Mouse (Mus musculus) kidney, postnatal 4 days (tissue): ENCODE measurements at regions not wholly inside any gene's neighbourhood (a gene's known extent, or its start where the extent isn't known, plus 50 kb on each side); places are given as distances from the start of the nearest gene placed in this dataset.
A peak's percentile ranks its signal among the peaks of the same experiment; 100 is the strongest.

Source experiments
- DNase-seq, 2 experiments: peaks; one replicate each; pipeline ENCODE4 v3.0.0; 2021; ENCODE audit warnings: mixed read lengths in 2 of 2

DNA sequence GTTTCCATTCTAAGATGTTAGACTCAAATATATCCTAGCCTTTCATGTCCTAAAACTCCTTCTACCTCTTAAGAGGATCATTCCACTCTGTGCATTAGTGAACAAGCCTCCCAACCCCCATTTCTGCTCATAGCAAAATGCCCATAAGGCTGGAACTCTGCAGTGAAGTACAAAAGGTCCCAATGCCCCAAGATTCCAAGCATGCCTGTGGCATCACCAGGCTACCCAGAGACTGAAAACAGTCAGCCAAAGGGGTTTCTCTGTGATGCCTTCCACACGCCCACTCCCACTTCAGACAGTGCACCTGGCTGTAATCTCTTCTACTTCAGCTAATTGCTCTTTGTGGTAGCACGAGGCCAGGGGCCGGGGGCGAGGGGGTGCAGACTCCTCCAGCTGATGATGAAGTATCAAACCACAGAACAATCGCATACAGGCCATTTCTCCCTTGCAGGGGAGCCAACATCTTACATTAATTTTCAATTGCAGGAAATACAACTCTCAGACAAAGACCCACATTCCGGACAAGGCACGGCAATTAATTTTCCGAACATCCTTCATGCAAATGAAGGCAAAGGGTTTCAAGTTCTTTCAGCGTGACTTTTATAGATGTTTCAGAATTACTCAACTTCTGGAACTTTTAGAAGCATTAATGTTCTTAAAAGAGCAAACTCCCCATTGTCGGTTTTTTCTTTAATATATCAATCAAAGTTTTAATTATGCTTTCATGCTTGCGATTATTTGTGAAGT lies 313.6 kb downstream of the 1500009L16Rik start:
- DNase-seq, result no peak

DNA sequence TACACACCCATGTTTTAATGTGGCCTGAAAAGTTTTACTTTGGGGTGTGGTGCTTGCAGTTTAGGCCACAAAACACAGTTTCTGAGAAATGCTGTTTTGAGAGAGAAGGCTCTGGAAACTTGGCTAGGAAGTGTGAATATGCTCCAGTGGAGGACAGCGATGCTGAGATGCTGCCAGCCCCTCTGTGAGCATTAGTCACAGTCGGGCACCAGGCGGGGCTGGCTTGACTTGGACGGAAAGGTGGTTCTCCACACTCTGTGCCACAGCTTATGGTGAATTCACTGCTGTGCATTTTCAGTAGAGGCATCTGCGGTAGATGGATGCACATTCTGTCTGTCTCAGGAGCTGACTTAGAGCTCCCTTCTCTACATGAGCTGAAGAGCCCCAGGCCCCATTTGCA lies 326.0 kb downstream of the 1500009L16Rik start:
- DNase-seq, result no peak

DNA sequence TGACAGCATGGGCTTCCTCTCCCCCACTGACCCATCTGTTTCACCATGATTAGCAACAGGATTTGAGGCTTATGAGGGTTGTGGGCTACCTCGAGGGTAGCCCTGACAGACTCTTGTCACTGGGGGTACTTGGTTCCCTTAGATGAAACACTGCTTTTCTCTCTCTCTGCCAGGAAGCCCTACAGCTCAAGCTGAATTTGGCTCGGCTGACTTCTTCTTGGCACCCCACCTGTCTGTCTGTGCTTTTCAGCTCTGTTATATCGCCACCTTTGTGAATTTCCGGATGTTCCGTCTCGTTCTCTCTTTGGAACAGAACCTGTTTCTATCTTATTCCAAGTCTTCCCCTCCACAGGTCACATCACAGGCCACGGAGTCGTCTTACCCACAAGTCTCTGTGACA lies 330.0 kb downstream of the 1500009L16Rik start:
- no peak for DNase-seq

DNA sequence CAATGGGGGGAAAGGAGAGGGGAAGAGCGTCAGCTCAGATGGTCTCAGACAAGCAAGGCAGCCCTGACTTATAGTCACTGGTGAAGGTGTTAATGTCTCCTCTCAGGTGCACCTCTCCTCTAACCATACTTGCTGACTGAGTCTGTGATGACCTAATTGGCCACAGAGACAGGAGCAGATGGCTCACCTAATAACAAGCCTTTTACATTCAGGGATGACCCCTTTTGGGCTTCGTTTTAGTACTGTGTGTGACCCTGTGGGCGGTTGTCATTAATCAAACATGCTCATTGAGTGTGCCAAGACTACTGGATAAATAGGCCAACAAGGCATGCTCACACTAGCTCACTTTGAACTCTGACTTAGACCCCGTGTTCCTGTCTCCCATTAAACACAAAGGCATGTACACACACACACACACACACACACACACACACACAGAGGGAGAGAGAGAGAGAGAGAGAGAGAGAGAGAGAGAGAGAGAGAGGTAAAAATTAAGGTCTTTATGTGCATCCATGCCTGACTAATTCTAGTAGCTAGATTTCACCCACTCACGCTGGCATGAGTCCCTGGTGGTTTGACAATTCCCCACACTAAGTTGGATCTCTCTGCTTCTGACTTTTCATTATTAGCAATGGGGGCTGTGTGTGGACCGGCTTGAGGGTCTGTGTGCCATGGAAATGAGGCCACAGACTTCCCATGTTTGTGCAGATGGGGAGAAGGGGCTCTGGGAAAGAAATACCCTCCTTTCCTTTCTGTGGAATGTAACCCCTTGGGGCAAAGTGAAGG lies 332.1 kb downstream of the 1500009L16Rik start:
- DNase-seq, result no peak

DNA sequence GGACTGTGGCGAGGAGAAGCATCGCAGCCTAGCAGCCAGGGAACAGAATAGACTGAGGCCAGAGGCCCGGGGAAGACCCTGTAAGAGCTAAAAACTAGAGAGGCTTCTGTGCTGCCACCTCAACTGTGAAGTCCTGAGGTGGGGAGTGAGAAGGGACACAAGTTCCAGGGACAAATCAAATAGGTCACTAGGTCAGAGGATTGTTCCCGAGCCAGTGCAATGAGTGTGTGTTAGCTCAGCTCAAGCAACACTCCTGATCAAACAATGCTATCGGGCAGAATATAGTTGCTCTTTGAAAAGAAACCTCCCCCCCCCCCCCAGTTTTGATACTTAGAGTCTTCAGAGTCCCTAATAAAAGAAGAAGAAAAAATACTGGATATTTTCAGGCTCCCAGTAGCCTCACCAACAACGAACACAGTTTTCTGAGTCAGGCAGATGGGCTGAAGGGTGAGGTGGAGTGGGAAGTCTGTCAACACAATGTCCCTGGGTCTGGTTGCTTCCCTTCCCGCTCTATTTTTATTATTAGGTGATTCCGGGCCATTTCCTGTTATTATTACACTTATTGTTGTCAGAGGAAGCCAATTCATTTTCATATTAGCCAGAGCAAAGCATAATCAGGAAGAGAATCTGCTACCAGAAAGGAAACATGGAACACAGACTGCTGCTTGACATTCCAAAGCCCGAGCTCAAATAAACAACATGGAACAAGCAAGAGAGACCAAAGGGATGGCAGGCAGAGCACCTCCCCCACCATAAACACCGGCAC lies 332.9 kb downstream of the 1500009L16Rik start:
- no peak for DNase-seq

DNA sequence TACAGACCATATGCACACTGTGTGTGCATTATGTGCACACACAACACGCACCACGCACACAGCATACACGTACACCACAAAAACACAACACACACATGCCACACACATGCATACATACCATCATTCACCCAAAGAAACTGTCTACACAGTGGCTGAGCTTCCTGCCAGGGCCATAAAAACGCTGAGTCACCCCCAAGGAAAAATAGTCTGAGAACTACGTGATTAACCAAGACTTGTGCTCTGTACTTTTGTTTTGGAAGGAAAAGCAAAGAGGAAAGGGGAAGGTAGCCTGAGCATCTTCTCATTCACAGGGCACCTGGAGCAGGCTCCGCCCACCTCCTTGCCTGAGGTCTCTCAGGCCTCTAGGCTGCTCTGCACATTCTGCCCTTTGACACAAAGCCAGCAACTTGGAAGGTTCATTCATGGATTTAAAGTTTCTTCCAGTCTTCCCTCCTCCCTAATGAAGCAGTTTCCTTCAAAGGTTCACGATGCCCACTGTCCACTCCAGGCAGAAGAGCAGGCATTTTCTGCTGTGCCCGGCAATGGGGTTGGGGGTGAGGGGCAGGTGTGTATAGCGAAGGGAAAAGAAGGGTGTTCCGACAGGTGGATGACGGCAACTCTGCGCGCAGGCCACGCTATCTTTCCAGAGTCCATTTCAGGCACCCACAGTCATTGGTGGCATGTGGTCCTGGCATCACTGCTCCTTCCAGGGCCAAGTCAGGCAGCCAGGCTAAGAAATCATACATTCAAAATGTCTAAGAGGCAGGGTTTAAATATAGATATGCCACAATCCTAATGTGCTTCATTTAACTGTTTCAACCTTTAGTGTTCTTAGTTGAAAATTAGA lies 333.9 kb downstream of the 1500009L16Rik start:
- DNase-seq, result no peak

DNA sequence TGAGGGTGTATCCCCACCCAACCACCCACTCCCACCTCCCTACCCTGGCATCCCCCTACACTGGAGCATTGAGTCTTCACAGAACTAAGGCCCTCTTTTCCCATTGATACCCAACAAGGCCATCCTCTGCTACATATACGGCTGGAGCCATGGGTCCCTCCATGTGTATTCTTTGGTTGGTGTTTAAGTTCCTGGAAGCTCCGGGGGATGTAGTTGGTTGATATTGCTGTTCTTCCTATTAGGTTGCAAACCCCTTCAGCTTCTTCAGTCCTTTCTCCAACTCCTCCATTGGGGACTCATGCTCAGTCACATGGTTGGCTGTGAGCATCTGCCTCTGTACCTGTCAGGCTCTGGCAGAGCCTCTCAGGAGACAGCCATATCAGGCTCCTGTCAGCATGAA lies 335.6 kb downstream of the 1500009L16Rik start:
- no peak for DNase-seq

DNA sequence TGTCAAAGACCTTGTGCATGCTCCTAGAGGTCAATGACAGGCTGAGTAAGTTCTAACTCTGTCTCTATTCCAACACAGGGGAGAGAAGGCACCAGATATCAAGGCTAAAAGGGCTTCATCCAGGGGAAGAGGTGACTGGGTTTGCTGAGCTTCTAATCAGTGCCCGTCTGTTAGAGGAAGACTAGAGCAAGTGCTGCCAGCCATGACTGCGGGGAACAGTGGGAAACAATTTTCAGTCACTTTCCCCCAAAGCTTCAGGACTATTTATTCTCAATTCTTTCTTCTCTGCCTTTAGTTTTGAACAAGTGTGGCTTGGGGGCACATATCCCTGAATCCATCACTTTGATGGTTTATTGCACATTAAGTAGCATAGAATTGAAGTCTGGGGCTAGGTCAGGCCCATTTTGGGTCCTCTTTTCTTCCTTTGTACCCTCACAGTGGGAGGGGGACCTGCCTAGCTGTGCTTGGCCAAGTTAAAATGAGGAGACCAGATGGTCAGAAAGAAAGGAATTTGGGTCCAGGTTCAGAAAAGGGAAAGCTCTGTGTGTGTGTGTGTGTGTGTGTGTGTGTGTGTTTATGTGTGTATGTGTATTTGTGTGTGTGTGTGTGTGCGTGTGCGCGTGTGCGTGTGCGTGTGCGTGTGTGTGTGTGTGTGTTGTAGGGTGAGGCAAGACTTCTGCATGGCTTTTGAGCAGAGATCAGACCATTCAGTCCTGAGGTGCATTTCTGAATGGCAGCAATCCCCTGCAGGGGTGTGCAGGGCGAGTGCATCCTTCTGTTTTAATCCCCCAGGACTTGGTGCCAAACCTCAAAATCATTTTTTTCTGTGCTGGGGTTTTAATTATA lies 337.2 kb downstream of the 1500009L16Rik start:
- no peak for DNase-seq

DNA sequence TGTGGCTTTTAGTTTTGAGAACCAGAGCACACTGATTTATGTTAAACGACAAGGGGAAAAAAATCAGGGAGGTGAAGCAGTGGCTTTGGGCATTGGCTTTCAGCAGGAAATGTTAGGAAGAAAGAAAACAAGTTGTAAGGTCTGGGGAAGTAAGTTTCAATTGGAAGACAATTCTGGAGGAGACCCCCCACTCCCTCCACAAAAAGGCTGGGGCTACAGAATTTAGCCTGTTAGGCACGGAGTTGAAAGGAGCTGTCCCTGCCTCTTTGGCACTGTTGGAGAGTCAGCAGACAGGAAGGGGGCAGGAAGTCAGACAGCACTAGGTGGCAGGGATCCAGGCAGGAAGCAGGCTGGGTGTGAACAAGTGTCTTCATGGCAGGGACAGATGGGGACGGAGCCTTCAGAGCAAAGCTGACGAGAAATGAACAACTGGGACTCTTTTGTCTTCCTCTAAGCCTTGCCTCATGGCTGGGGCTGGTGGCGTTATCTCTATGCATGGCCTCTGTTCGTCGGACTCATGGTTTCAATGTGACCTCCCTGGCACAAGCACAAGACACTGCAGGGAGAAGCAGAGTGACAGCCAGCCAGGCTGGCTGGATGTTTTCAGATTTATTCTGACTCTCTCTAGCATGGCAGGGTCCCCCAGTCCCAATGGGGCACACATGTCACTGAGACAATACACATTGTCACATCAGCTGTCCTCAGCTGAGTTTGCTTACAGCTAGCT lies 338.0 kb downstream of the 1500009L16Rik start:
- peak; percentile 79 to 86 for DNase-seq

DNA sequence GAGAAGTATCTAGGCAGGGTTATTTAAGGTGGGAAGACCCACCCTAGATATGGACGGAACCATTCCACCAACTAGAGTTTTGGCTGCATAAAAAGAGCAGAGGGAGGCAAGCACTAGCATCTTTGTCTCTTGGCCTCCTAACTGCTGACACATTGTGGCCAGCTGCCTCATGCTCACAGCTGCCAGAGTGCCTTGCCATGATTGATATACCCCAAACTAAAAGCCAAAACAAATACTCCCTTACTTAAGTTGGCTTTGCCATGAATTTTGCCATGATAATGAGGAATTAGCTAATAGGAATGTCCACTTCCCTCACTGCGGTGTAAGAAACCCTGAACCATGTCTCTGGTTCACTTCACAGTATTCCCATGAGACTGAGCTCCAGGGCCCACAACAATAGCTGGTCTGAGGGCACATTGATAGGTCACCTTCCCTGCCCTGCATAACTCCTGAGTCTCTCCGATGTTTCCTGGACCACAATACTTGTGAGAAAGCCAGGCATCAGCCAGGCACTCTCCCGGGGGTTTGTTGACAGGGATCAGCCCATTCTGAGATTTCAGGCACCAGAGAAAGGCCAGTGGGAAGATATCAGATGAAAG lies 344.5 kb downstream of the 1500009L16Rik start:
- no peak for DNase-seq

DNA sequence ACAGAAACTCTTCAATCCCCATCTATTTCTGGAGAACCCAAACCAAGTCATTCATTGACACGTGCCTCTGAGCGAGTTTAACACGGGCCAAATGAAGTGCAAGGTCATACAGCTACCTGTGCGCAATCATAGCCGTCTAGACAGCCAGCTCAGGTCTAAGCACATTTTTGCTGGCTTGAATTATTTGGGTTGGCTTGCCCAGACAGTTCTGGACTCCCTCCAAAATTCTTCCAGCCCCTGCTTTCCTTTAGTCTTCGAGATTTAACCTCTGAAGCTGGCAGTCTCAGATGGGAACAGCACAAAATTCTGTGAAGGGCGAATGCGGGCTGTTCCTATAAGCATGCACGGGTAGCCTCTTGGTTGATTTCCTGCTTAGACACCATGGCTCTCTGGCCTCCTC lies 347.1 kb downstream of the 1500009L16Rik start:
- no peak for DNase-seq

DNA sequence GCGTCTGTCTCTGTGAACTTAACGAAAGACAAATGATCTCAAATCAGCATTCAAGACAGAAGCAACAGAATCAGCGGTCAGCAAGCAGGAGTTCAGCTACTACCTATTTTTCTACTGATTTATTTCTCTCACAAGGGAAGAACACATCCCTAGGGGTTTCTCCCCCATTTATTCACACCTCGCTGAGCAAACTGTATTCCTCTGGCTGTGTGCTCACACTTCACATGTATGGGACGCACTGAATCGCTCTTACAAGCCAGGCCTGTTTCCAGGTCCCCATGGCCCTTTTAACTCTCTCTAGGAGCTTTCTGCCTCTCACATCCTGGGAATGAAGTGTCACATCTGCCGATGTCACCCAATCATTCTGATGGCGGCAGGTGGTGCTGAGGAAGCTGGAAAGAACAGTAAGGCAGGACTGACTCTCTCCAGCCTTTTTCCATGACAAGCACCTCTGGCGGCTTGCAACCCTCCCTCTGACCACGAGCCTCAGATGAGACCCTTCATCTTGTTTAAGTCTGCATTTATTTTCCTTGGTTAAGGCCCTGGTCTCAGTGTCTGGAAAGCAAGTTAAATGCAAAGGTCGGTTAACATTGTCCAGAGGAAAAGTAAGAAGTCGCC lies 350.3 kb downstream of the 1500009L16Rik start:
- DNase-seq, result no peak

DNA sequence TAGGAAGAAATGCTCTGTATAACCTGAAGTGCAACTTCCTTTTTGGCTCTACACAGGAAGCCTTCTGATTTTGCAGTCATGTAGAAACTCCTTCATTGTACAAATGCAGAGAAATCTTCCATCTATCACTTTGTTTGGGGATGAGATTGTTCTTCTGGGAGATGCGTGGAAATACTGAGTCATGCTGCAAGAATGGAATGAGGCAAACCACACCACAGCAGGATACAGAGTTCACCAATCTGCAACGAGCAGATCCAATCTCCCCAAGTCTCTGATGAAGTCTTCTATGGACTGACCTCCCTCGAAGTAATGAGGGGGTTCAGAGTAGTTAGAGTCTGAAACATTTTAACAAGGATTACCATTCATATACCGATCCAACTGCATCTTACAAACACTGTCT lies 352.9 kb downstream of the 1500009L16Rik start:
- DNase-seq, result no peak

DNA sequence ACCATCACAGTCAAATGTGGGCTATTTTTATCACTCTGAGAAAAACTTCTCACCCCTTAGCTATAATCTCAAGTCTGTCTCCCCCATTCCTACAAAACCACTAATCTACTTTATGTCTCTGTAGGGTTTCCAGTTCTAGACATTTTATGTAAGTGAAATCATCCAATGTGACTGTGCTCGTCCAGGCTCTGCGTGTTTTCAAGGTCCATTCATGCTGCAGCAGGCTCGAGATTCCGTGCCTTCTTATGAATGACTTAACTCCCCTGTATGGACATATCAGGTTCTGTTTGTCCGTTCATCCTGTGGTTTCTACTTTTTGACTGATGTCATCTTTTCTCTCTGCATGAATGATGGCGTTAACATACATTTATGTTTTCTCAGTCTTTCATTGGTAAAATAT lies 357.6 kb downstream of the 1500009L16Rik start:
- DNase-seq, result no peak

DNA sequence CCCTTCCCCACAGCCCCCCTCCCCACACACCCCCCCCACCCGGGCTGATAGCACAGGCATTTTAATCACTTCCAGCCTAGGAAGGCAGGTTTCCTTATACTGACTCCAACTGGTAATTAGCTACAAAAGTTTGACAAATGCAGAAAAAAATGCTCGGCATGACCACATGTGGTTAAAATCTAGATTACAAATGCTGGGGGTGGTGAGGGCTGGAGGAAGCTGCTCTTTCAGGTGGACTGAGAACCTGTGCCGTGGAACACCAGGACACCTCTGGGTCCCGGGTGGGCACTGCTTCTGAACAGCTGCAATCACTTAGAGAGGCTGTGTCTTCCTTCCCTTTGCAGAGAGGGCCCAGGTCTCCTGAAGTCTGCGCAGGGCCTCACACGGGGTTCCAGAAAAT lies 358.7 kb downstream of the Nuak1 start:
- no peak for DNase-seq

DNA sequence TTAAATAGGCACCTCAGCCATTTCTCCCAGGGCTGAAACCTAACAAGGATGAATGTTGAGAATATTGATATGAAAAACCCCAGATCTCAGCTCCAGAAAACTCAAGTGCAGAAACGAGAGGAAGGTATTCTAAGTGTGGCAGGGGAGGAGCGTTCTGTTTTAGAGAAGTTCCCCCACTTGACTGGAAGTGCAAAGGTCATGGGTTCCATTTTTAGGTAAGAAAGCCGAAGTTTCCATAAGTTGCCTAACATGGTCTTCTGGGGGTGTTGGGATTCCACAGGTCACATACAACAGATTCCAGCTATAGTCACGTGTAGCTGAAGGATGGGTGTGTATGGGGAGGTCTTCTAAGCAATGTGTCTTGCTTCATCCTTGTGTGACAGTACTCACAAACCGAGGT lies 352.9 kb downstream of the Nuak1 start:
- DNase-seq, result no peak

DNA sequence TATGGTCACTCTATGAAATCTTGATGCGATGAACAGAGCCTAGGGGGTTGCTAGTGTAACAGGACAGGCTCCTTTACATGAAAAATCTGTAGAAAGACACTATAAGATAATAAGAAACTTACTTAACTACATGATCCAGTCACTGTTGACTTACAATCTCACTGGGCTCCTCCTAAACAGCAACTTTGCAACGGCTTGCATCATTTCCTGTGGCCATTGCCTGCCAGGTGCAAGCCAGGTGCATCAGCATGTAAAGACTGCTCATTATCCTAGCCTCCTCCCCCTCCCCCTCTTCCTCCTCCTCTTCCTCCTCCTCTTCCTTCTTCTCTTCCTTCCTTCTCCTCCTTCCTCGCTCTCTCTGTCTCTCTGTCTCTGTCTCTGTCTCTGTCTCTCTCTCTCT lies 352.5 kb downstream of the Nuak1 start:
- no peak for DNase-seq

DNA sequence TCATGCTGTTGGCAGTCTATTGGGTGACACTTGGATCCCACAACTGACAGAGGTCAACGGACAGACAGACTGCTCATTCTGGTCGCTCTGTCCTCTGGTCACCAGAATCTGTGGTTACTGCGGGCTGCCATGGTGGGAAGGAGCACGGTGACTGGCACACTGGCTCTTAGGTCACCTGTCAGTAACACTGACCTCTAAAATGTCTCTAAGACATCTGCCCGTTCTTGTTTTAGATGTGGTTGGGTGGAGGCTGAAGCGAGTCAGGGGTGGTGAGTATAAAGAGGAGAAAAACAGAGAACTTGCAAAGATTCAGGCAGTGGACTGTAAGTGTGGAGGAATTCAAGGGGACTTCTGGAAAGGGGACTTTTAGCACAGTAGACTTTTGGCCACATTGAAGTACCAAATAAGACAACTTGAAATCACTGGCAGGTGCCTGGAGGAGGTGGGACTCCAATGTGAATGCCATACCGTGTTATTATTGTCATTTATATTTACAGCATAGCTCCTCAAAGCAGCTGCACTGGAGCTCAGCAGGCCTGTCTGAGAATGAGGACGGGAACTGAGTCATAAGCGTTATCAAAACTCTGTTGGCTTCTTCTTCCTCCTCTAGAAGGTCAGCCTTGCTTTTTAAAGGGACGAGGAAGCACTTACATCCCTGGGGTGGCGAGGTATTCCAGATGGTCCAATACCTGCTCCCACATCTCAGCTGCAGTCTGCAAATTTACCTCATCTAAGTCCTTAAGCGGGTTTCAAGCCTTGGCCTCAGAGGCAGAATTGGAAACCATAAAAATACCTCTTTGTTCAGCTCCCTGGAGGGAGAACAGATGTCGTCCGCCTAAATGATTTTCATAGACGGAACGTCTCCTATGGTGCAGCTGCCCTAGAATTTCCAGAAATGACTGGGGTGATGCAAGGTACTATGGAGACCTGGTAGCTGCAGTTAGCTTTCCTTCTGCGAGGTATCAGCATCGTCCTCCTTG lies 351.3 kb downstream of the Nuak1 start:
- no peak for DNase-seq

DNA sequence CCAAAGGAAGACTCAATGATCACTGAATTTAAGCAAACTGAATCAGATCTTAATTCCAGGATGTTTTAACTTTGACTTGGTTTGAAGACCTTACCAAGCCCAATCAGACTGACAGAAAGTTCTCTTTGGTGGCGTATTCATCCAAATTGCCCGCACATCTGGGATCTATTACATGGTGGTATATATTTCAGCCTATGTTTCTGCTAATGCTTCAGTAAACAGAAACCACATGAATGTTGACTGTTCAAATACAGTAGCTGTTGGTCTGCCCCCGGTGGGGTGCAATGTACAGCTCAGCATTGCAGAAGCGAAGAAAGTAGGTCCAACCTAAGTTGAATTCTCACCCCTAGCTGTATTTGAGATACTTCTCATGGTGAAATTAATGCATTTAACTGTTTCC lies 346.5 kb downstream of the Nuak1 start:
- no peak for DNase-seq
